Mouse (Mus musculus) bone marrow macrophage, adult 2 months (primary cell): ENCODE results near the gene Neto2. TPM values are rescaled to one million over a fixed set of nuclear protein-coding genes. Genes with fewer than 3 reads are reported as not detected.

ENCODE experiments used
- H3K27ac ChIP-seq: 2 replicates; pipeline ENCODE4 v1.5.1; 2012; ENCODE audit warnings: low read depth, low read length; ENCODE audit not compliant: insufficient read depth
- H3K4me1 ChIP-seq: 2 replicates; pipeline ENCODE4 v1.6.1; 2012; ENCODE audit warnings: low read length; ENCODE audit not compliant: control insufficient read depth, insufficient read depth
- H3K4me3 ChIP-seq: 2 replicates; pipeline ENCODE4 v1.5.1; 2012; ENCODE audit warnings: mild to moderate bottlenecking, low read length, moderate library complexity; ENCODE audit not compliant: insufficient read depth
- CTCF ChIP-seq: IDR thresholded peaks from 2 replicates; pipeline ENCODE4 v1.5.1; 2012; ENCODE audit warnings: low read depth, mild to moderate bottlenecking, low read length, moderate library complexity
- POLR2A ChIP-seq: IDR thresholded peaks from 2 replicates; pipeline ENCODE4 v1.6.1; 2012; ENCODE audit warnings: mild to moderate bottlenecking, low read depth, low read length, borderline replicate concordance
- polyA plus RNA-seq: library from polyadenylated mRNA; stranded (reverse); fragments of >200 nt; gene quantifications from 2 replicates; pipeline ENCODE4 v1.2.4, GENCODE M21; 2012; ENCODE audit not compliant: missing spikeins, insufficient read depth, insufficient read length

The Neto2 gene
- polyA plus RNA-seq, 1 experiment = 0.38 TPM

DNA sequence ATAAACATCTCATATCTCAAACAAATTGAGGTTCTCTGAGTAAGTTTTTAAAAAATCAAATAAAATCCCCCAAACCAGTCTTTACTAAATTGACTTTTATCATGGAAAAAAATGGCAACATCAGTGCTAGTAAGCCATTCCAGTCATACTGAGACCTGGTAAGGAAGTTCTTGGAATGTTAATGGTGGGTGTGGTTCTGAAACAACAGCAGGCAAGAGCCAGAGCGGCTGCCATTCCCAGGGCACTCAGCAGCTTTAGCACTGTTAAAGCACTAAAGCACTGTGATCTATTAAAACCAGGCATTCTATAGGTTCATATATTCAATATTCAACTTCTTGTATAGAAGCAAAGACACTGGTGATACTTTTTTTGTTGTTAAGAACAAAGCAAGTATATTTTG lies 110.5 kb downstream of the Neto2 start:
- Histone ChIP-seq H3K27ac (no peak overlapping the region), H3K4me3 (no peak overlapping the region), H3K4me1 (no peaks in the 10 kb centered on the region)
- TF ChIP-seq POLR2A (no peak), CTCF (no peak)

DNA sequence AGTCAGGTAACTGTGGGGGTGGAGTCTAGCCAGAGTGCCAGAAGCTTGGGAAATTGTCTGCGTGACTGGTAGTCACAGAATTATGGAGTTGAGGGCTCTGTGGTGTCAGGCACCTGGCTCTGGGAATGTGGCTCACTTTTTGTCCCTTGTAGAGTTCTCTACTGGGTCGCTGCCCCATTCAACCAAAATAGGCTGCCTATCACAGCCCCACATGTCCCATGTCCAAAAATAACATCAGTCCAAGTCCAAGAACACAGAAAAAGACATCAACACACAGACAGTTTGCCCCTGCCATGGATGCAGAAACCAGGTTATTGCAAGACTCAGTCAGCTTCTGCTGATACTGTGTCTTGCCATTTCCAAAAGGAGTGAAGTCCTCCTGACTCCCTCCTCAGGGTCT lies 112.1 kb downstream of the Neto2 start:
- Histone ChIP-seq H3K27ac (no peak overlapping the region), H3K4me3 (no peak overlapping the region), H3K4me1 (no peaks in the 10 kb centered on the region)
- TF ChIP-seq POLR2A (no peak), CTCF (no peak)

Other genes with a start within 250 kb of the Neto2 start
- gene Gpt2, start 208.3 kb downstream of the Neto2 start, polyA plus RNA-seq = 6.1 and 7.4 TPM in 2 replicates
- gene Dnaja2, start 145.6 kb downstream of the Neto2 start, polyA plus RNA-seq = 85.5 and 107 TPM in 2 replicates
- gene Itfg1, start 140.0 kb upstream of the Neto2 start, polyA plus RNA-seq = 45.8 and 48.0 TPM in 2 replicates
- 19.4 and 29.6 TPM in 2 replicates for gene Phkb, start 140.0 kb upstream of the Neto2 start, polyA plus RNA-seq